Mouse (Mus musculus) MEL (cell line): ENCODE data around the gene Msh3. TPM values are rescaled to one million over a fixed set of nuclear protein-coding genes. Genes with fewer than 3 reads are reported as not detected.
"Not testable (repeated sequence)": the region's sequence is repeated elsewhere in the genome, so short reads cannot be mapped to it uniquely, and the experiment has no call there.

Experiments used
- DNase-seq: peaks from one replicate; pipeline ENCODE4 v3.0.0; 2011; ENCODE audit warnings: low read depth, low spot score
- H3K27ac ChIP-seq: 2 replicates; pipeline ENCODE4 v1.5.1; 2012; ENCODE audit warnings: low read depth, mild to moderate bottlenecking, control low read depth, low read length, moderate library complexity; ENCODE audit not compliant: control insufficient read depth
- H3K27me3 ChIP-seq, 2 experiments: fragments of 150-350 bp in 1 of 2; sonication (generic) in 1 of 2; 2 replicates each; pipeline ENCODE4 v1.6.1; 2012; ENCODE audit warnings: low read length in 2 of 2, mild to moderate bottlenecking in 2 of 2, improper control_type of control experiment in 1 of 2, moderate library complexity in 1 of 2; ENCODE audit not compliant: insufficient read depth in 2 of 2, control insufficient read depth in 1 of 2
- H3K36me3 ChIP-seq, 2 experiments: 2 replicates each; pipeline ENCODE4 v1.6.1; 2012 to 2014; ENCODE audit warnings: low read length in 2 of 2, improper control_type of control experiment in 1 of 2, inconsistent platforms in 1 of 2, mild to moderate bottlenecking in 1 of 2; ENCODE audit not compliant: insufficient read depth in 2 of 2, control insufficient read depth in 1 of 2
- H3K4me1 ChIP-seq, 2 experiments: fragments of 150-350 bp in 1 of 2; sonication (generic) in 1 of 2; 2 replicates each; pipeline ENCODE4 v1.6.1; 2012; ENCODE audit warnings: low read length in 2 of 2, improper control_type of control experiment in 1 of 2, mild to moderate bottlenecking in 1 of 2; ENCODE audit not compliant: insufficient read depth in 2 of 2, control insufficient read depth in 1 of 2
- H3K4me3 ChIP-seq, 2 experiments: fragments of 150-350 bp in 1 of 2; sonication (generic) in 1 of 2; 2 replicates each; pipeline ENCODE4 v1.5.1; 2012; ENCODE audit warnings: low read depth in 2 of 2, low read length in 2 of 2, mild to moderate bottlenecking in 2 of 2, moderate library complexity in 2 of 2, control low read depth in 1 of 2, improper control_type of control experiment in 1 of 2; ENCODE audit not compliant: control insufficient read depth in 1 of 2, insufficient read depth in 1 of 2
- H3K79me2 ChIP-seq: 2 replicates; pipeline ENCODE4 v1.6.1; 2012; ENCODE audit warnings: mild to moderate bottlenecking, low read length, moderate library complexity; ENCODE audit not compliant: control insufficient read depth, poor library complexity, insufficient read depth
- H3K9ac ChIP-seq: 2 replicates; pipeline ENCODE4 v1.6.1; 2012; ENCODE audit warnings: low read depth, mild to moderate bottlenecking, control low read depth, low read length, moderate library complexity; ENCODE audit not compliant: control insufficient read depth, poor library complexity, severe bottlenecking
- H3K9me3 ChIP-seq: fragments of 150-350 bp; sonication (generic); replicated peaks from 2 replicates; pipeline ENCODE4 v1.6.1; 2012; ENCODE audit warnings: mild to moderate bottlenecking, low read length, improper control_type of control experiment, moderate library complexity; ENCODE audit not compliant: insufficient read depth
- BHLHE40 ChIP-seq: IDR thresholded peaks from 2 replicates; pipeline ENCODE4 v1.6.1; 2012; ENCODE audit warnings: low read depth, mild to moderate bottlenecking, inconsistent platforms, low read length, improper control_type of control experiment, borderline replicate concordance
- CTCF ChIP-seq, 3 experiments: IDR thresholded peaks in 2 of 3; conservative IDR thresholded peaks in 1 of 3; 2 replicates each; pipeline ENCODE4 v1.5.1; 2011 to 2012; ENCODE audit warnings: low read length in 3 of 3, low read depth in 2 of 3, mild to moderate bottlenecking in 2 of 3, improper control_type of control experiment in 1 of 3, inconsistent platforms in 1 of 3, mixed read lengths in 1 of 3, moderate library complexity in 1 of 3; ENCODE audit not compliant: control insufficient read depth in 1 of 3, insufficient read depth in 1 of 3, poor library complexity in 1 of 3, severe bottlenecking in 1 of 3
- EP300 ChIP-seq, 2 experiments: IDR thresholded peaks; 2 replicates each; pipeline ENCODE4 v1.6.1; 2011; ENCODE audit warnings: improper control_type of control experiment in 2 of 2, low read length in 2 of 2, low read depth in 1 of 2, mild to moderate bottlenecking in 1 of 2
- ETS1 ChIP-seq: IDR thresholded peaks from 2 replicates; pipeline ENCODE4 v1.6.1; 2012; ENCODE audit warnings: low read depth, mild to moderate bottlenecking, inconsistent platforms, low read length, improper control_type of control experiment, moderate library complexity
- GABPA ChIP-seq: IDR thresholded peaks from 2 replicates; pipeline ENCODE4 v1.6.1; 2012; ENCODE audit warnings: low read depth, mild to moderate bottlenecking, inconsistent platforms, low read length, improper control_type of control experiment, moderate library complexity
- HCFC1 ChIP-seq: IDR thresholded peaks from 2 replicates; pipeline ENCODE4 v1.6.1; 2012; ENCODE audit warnings: low read depth, mild to moderate bottlenecking, inconsistent platforms, low read length, improper control_type of control experiment, moderate library complexity
- MAFK ChIP-seq: IDR thresholded peaks from 2 replicates; pipeline ENCODE4 v1.6.1; 2011; ENCODE audit warnings: low read depth, mild to moderate bottlenecking, low read length, improper control_type of control experiment, borderline replicate concordance
- MAX ChIP-seq: IDR thresholded peaks from 2 replicates; pipeline ENCODE4 v1.6.1; 2011; ENCODE audit warnings: low read length, improper control_type of control experiment
- MAZ ChIP-seq: IDR thresholded peaks from 2 replicates; pipeline ENCODE4 v1.6.1; 2012; ENCODE audit warnings: low read depth, mild to moderate bottlenecking, inconsistent platforms, low read length, improper control_type of control experiment
- MEF2A ChIP-seq: IDR thresholded peaks from 2 replicates; pipeline ENCODE4 v1.6.1; 2014; ENCODE audit warnings: low read depth, mild to moderate bottlenecking, inconsistent platforms, low read length, improper control_type of control experiment; ENCODE audit not compliant: poor library complexity, insufficient replicate concordance, severe bottlenecking; ENCODE audit errors: extremely low read depth
- MYC ChIP-seq: IDR thresholded peaks from 2 replicates; pipeline ENCODE4 v1.6.1; 2011; ENCODE audit warnings: low read depth, mild to moderate bottlenecking, low read length, improper control_type of control experiment, moderate library complexity
- NELFE ChIP-seq: IDR thresholded peaks from 2 replicates; pipeline ENCODE4 v1.6.1; 2011; ENCODE audit warnings: low read depth, low read length, improper control_type of control experiment
- RAD21 ChIP-seq: IDR thresholded peaks from 2 replicates; pipeline ENCODE4 v1.6.1; 2011; ENCODE audit warnings: mild to moderate bottlenecking, low read depth, low read length, improper control_type of control experiment
- RCOR1 ChIP-seq: IDR thresholded peaks from 2 replicates; pipeline ENCODE4 v1.6.1; 2012; ENCODE audit warnings: low read depth, mild to moderate bottlenecking, inconsistent platforms, low read length, improper control_type of control experiment
- SIN3A ChIP-seq: IDR thresholded peaks from 2 replicates; pipeline ENCODE4 v1.6.1; 2012; ENCODE audit warnings: low read length, improper control_type of control experiment, inconsistent platforms
- SMC3 ChIP-seq: IDR thresholded peaks from 2 replicates; pipeline ENCODE4 v1.6.1; 2011; ENCODE audit warnings: low read depth, low read length, improper control_type of control experiment
- TAL1 ChIP-seq: IDR thresholded peaks from 2 replicates; pipeline ENCODE4 v1.6.1; 2012; ENCODE audit warnings: mild to moderate bottlenecking, inconsistent platforms, low read length, moderate library complexity, mixed read lengths
- ZC3H11A ChIP-seq: IDR thresholded peaks from 2 replicates; pipeline ENCODE4 v1.6.1; 2012; ENCODE audit warnings: low read depth, mild to moderate bottlenecking, inconsistent platforms, low read length, improper control_type of control experiment
- ZKSCAN1 ChIP-seq: IDR thresholded peaks from 2 replicates; pipeline ENCODE4 v1.6.1; 2012; ENCODE audit warnings: low read depth, mild to moderate bottlenecking, inconsistent platforms, low read length, improper control_type of control experiment, moderate library complexity
- polyA plus RNA-seq, 2 experiments: library from polyadenylated mRNA; stranded (reverse) in 1 of 2; unstranded in 1 of 2; fragments of >175 nt in 1 of 2; fragments of >200 nt in 1 of 2; gene quantifications; 2 replicates each; pipeline versions ENCODE4 v1.2.1 to v1.2.4; 2012; ENCODE audit warnings: low replicate concordance in 2 of 2, low read depth in 1 of 2; ENCODE audit not compliant: insufficient read length in 2 of 2, insufficient read depth in 1 of 2, missing spikeins in 1 of 2
- total RNA-seq: library from RNA; depleted of rRNA; stranded (reverse); fragments of 300-350 nt; gene quantifications from 2 replicates; pipeline ENCODE4 v1.2.3, GENCODE M21; 2012

Msh3 gene
- total and polyA plus RNA-seq, 3 experiments = 14.4 to 17.7 TPM; not detected in 1

- no peaks in the 10 kb centered on the region for H3K9me3 ChIP-seq
- no peaks in the 10 kb centered on the region for H3K79me2 ChIP-seq
- no peak overlapping the region for H3K27ac ChIP-seq
- H3K4me1 ChIP-seq = no peaks in the 10 kb centered on the region
- TF ChIP-seq BHLHE40 (no peak), TAL1 (no peak), ZC3H11A (no peak), MYC (no peak), EP300 (IDR thresholded peaks at IDR 0.05; ENCODE audit: low read depth in 1 of 2, low read length in 2 of 2) (no peak)
- H3K4me3 ChIP-seq = no peak overlapping the region
- no peak for DNase-seq
- H3K9ac ChIP-seq = no peak overlapping the region
- peaks cover 0 to 6% of the 10 kb centered on the region in 2 experiments; a peak in 3 of 4 replicates for H3K27me3 ChIP-seq
- H3K36me3 ChIP-seq = no peaks in the 10 kb centered on the region
These were observed 43.9 kb upstream of the Msh3 start for GRCm38 (mm10) chr13:92398491-92399384.

- TF ChIP-seq MEF2A = no peak
- no peak for TF ChIP-seq SMC3
- no peak for TF ChIP-seq GABPA
- no peak for TF ChIP-seq HCFC1
- TF ChIP-seq NELFE = no peak
- Histone ChIP-seq H3K27me3 (peaks cover 0 to 2% of the 10 kb centered on the region in 2 experiments; a peak in 3 of 4 replicates), H3K27ac (no peak overlapping the region), H3K9me3 (no peaks in the 10 kb centered on the region), H3K9ac (no peak overlapping the region), H3K4me1 (no peaks in the 10 kb centered on the region), H3K36me3 (no peaks in the 10 kb centered on the region), H3K4me3 (no peak overlapping the region), H3K79me2 (no peaks in the 10 kb centered on the region)
- DNase-seq = no peak
These were observed 38.4 kb upstream of the Msh3 start for GRCm38 (mm10) chr13:92393047-92393661.

GRCm38 (mm10) chr13:92387367-92387766 is 32.6 kb upstream of the Msh3 start:
- Histone ChIP-seq H3K4me3 (no peak overlapping the region), H3K36me3 (no peaks in the 10 kb centered on the region; a peak in 1 of 4 replicates), H3K9ac (no peak overlapping the region), H3K9me3 (no peaks in the 10 kb centered on the region), H3K4me1 (no peaks in the 10 kb centered on the region), H3K79me2 (no peaks in the 10 kb centered on the region), H3K27me3 (no peaks in the 10 kb centered on the region), H3K27ac (no peak overlapping the region)
- TF ChIP-seq ETS1 = no peak
- TF ChIP-seq ZKSCAN1 = no peak
- no peak for TF ChIP-seq RCOR1
- TF ChIP-seq MAZ = no peak
- TF ChIP-seq SIN3A = no peak
- no peak for TF ChIP-seq SMC3
- no peak for TF ChIP-seq MAFK
- no peak for TF ChIP-seq RAD21
- TF ChIP-seq CTCF (IDR thresholded peaks at IDR 0.05 in 2 of 3, conservative IDR thresholded peaks at IDR 0.05 in 1 of 3; ENCODE audit: control insufficient read depth in 1 of 3, insufficient read depth in 1 of 3, low read depth in 2 of 3, low read length in 3 of 3, poor library complexity in 1 of 3, severe bottlenecking in 1 of 3) = no peak
- no peak for TF ChIP-seq MAX
- DNase-seq = no peak

GRCm38 (mm10) chr13:92371466-92371865 is 16.7 kb upstream of the Msh3 start:
- not testable (repeated sequence) for H3K27me3 ChIP-seq, H3K9ac ChIP-seq, H3K79me2 ChIP-seq, H3K4me1 ChIP-seq, H3K27ac ChIP-seq, DNase-seq, H3K4me3 ChIP-seq, H3K9me3 ChIP-seq
- H3K36me3 ChIP-seq = peaks cover 0 to 10% of the 10 kb centered on the region in 2 experiments; a peak in 2 of 4 replicates
